Mouse (Mus musculus): Measurements from ENCODE around the gene Ikzf1.

DNA sequence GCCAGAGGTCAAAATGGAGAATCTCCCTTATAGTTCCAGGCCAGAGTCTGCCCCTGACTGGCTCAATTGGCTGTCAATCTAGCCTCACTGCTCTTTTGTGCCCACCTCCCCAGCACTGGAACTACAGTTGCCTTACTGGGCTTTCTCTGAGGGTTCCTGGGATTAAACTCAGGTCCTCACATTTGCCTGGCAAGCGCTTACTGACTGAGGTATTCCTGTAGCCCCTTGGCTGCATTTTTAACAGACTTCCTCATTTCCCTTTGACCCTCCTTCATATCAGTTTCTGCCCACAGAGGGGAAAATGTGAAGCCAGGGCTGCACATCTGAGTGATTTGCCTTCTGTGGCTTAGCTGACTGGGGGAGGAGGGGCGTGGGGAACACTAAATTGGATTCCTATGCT, 9.3 kb downstream of the Ikzf1 start:
- TF ChIP-seq POLR2A (IDR thresholded peaks at IDR 0.05; ENCODE audit: control insufficient read depth, low read depth, low read length) (no peak), CTCF (IDR thresholded peaks at IDR 0.05; ENCODE audit: control insufficient read depth, insufficient read depth, insufficient replicate concordance, low read depth, low read length) (no peak)

All from testis, adult 2 months (tissue).